Mouse (Mus musculus) heart, embryonic 14.5 days (tissue): Measurements from ENCODE around the gene Blmh. TPM values are rescaled to one million over a fixed set of nuclear protein-coding genes. Genes with fewer than 3 reads are reported as not detected.

Experiments
- ATAC-seq: fragments of 200-750 bp; cut with Nextera tagmentation; 2 replicates; pipeline ENCODE4 v1.8.0; 2017; ENCODE audit warnings: low read depth, moderate TSS enrichment; ENCODE audit not compliant: insufficient number of reproducible peaks, insufficient read depth, low FRiP score
- H3K27ac ChIP-seq, 2 experiments: fragments of 200-500 bp in 1 of 2; fragments of 300-500 bp in 1 of 2; sonication (generic) in 1 of 2; replicated peaks in 1 of 2; 2 replicates each; pipeline ENCODE4 v1.5.1; 2012 to 2014; ENCODE audit warnings: low read depth in 2 of 2, low read length in 2 of 2, control low read depth in 1 of 2, mild to moderate bottlenecking in 1 of 2, mixed read lengths in 1 of 2; ENCODE audit not compliant: control insufficient read depth in 1 of 2, insufficient read depth in 1 of 2
- H3K27me3 ChIP-seq: fragments of 300-500 bp; sonication (generic); 2 replicates; pipeline ENCODE4 v1.6.1; 2014; ENCODE audit warnings: mild to moderate bottlenecking, low read length, control low read depth; ENCODE audit not compliant: control insufficient read depth, insufficient read depth
- H3K36me3 ChIP-seq: fragments of 300-500 bp; sonication (generic); 2 replicates; pipeline ENCODE4 v1.6.1; 2014; ENCODE audit warnings: mild to moderate bottlenecking, control low read depth, low read length, mixed read lengths; ENCODE audit not compliant: control insufficient read depth, insufficient read depth
- H3K4me1 ChIP-seq, 2 experiments: fragments of 200-500 bp in 1 of 2; fragments of 300-500 bp in 1 of 2; sonication (generic) in 1 of 2; 2 replicates each; pipeline ENCODE4 v1.6.1; 2012 to 2014; ENCODE audit warnings: low read length in 2 of 2, control low read depth in 1 of 2, mixed read lengths in 1 of 2; ENCODE audit not compliant: control insufficient read depth in 2 of 2, insufficient read depth in 2 of 2
- H3K4me2 ChIP-seq: fragments of 300-500 bp; sonication (generic); 2 replicates; pipeline ENCODE4 v1.6.1; 2014; ENCODE audit warnings: mild to moderate bottlenecking, low read length
- H3K4me3 ChIP-seq, 2 experiments: fragments of 200-500 bp in 1 of 2; fragments of 300-500 bp in 1 of 2; sonication (generic) in 1 of 2; 2 replicates each; pipeline ENCODE4 v1.5.1; 2012 to 2014; ENCODE audit warnings: low read length in 2 of 2, mild to moderate bottlenecking in 2 of 2, control low read depth in 1 of 2, low read depth in 1 of 2, moderate library complexity in 1 of 2; ENCODE audit not compliant: control insufficient read depth in 1 of 2, insufficient read depth in 1 of 2
- H3K9ac ChIP-seq: fragments of 300-500 bp; sonication (generic); 2 replicates; pipeline ENCODE4 v1.6.1; 2014; ENCODE audit warnings: mild to moderate bottlenecking, low read length
- H3K9me3 ChIP-seq: fragments of 300-500 bp; sonication (generic); 2 replicates; pipeline ENCODE4 v1.6.1; 2016; ENCODE audit warnings: low read length, control low read depth; ENCODE audit not compliant: control insufficient read depth
- WGBS: fragments of 180-500 bp; shearing (Covaris S2); extraction: QIAGEN DNeasy Blood & Tissue Kit; methylation state at CpG from one replicate; pipeline ENCODE4 v1.1.7; 2014; 5-methylcytosine and 5-hydroxymethylcytosine counted together
- polyA plus RNA-seq: library from polyadenylated mRNA; unstranded; fragments of >200 nt; fragmentation: Nextera tagmentation; extraction: Ambion mirVana; gene quantifications from 2 replicates; pipeline ENCODE4 v1.2.1, GENCODE M21; 2014

Gene Blmh
- polyA plus RNA-seq, 1 experiment from 2014 or later = 89.7 TPM

DNA sequence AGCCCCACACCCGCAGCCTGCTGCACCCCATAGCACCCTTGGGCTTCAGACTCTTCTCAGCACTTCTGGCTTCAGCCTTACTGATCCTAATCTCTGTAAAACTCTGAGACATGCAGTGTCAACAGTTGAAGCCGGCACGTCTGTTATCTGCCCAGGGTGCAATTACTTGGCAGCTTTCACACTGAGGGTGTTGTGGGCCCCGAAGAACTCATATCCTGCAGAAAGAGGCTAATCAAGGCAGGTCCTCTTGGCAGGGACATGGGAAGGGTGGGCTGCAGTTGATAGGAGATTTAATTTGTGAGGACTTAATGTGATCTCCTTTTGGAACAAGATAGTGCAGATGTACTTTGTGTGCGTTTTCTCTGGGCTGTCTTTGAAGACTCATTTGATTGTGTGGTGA lies 59.0 kb downstream of the Blmh start:
- peaks cover 88% of the 10 kb centered on the region for H3K36me3 ChIP-seq
- no peak overlapping the region for H3K9ac ChIP-seq
- H3K27me3 ChIP-seq = no peaks in the 10 kb centered on the region
- no peak for ATAC-seq
- H3K4me2 ChIP-seq = no peak overlapping the region
- peaks cover 2 to 3% of the 10 kb centered on the region in 2 experiments; a peak in 1 of 4 replicates for H3K4me1 ChIP-seq
- no peak overlapping the region for H3K4me3 ChIP-seq
- 40% methylated on average over 5 of the region's 5 CpGs for WGBS
- H3K9me3 ChIP-seq = no peaks in the 10 kb centered on the region
- no peak overlapping the region for H3K27ac ChIP-seq

DNA sequence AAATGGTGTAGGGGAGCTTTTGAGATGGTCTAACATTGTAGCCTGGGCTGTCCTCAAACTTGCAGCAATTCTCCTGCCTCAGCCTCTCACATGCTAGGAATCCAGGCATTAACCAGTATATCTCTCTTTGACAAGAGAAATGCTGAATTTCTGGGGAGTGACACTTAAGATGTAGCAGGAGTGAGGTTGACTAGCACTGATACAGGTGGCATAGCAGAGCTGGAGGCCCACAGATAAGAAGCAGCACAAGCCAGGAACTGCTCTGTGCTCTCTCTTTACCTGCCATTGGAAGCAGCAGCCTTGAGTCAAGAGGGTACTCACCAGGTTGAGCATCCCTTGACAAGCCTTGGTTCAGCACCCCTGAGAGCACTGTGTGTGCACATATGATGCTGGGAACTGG lies 59.6 kb downstream of the Blmh start:
- no peak overlapping the region for H3K9ac ChIP-seq
- H3K4me2 ChIP-seq = no peak overlapping the region
- H3K36me3 ChIP-seq = peaks cover 84% of the 10 kb centered on the region

GRCm38 (mm10) chr11:76990839-76991238 lies 66.2 kb downstream of the Blmh start:
- ATAC-seq = no peak

More for the DNA sequence above, 59.6 kb downstream of the Blmh start:
- Histone ChIP-seq H3K4me1 (peaks cover 2 to 3% of the 10 kb centered on the region in 2 experiments; a peak in 1 of 4 replicates), H3K27me3 (no peaks in the 10 kb centered on the region), H3K27ac (no peak overlapping the region), H3K4me3 (no peak overlapping the region), H3K9me3 (no peaks in the 10 kb centered on the region)
- ATAC-seq = no peak

GRCm38 (mm10) chr11:76992886-76993285 lies 68.3 kb downstream of the Blmh start:
- Histone ChIP-seq H3K9ac (no peak overlapping the region), H3K4me1 (peaks cover 3% of the 10 kb centered on the region in 2 experiments; a peak in 1 of 4 replicates), H3K4me2 (no peak overlapping the region), H3K27me3 (peaks cover 23% of the 10 kb centered on the region), H3K9me3 (no peaks in the 10 kb centered on the region), H3K27ac (no peak overlapping the region), H3K36me3 (peaks cover 9% of the 10 kb centered on the region), H3K4me3 (no peak overlapping the region)
- no peak for ATAC-seq
- WGBS = 27% methylated on average over 4 of the region's 4 CpGs

More at GRCm38 (mm10) chr11:76990839-76991238, 66.2 kb downstream of the Blmh start:
- whole genome bisulfite sequencing = 53% methylated on average over 5 of the region's 5 CpGs
- Histone ChIP-seq H3K9ac (no peak overlapping the region), H3K4me2 (no peak overlapping the region), H3K36me3 (peaks cover 30% of the 10 kb centered on the region), H3K9me3 (no peaks in the 10 kb centered on the region), H3K4me3 (no peak overlapping the region), H3K27ac (no peak overlapping the region), H3K4me1 (no peaks in the 10 kb centered on the region), H3K27me3 (peaks cover 4% of the 10 kb centered on the region; the same call in 1 of the 2 replicates)

DNA sequence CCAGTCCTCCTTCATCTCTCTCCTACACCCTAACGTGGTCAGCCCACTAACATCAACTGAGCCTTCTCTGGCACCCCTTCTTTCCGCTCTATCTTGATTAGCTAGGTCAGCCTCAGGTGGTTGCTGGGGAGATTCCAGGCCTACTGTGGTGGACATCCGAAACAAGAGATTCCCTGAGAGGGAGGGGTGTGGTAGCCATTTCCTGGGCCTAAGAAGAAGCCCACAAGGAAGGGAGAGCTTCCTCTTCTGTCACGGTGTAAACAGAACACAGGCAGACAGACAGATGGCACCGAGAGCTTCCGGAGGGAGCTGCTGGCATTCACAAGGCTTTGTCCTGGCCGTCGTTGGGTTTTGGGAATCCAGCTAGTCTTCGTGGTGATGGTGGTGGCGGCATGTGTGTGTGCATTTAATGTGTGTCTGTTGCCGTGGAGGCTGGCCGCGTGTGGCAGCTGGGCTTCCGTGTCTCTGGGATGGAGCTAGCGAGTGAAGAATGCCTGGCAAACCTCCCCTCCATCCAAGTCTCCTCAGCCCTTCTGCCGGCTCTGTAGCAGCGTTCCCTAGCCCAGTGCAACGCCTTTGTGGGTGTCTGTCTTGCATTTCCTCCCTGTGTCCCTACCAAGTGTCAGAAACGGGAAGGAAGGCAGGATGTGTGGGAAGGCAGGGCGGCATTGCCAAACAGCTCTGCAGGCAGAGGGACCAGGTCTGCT lies 71.5 kb downstream of the Blmh start:
- H3K27me3 ChIP-seq = peaks cover 51% of the 10 kb centered on the region
- WGBS = 43% methylated on average over 20 of the region's 20 CpGs
- peaks cover 8 to 12% of the 10 kb centered on the region in 2 experiments; a peak in 2 of 4 replicates for H3K4me1 ChIP-seq

GRCm38 (mm10) chr11:76997305-76997704 lies 72.7 kb downstream of the Blmh start:
- Histone ChIP-seq H3K9me3 (no peaks in the 10 kb centered on the region), H3K27me3 (peaks cover 51% of the 10 kb centered on the region), H3K4me2 (peak overlapping the region; percentile 80), H3K36me3 (no peaks in the 10 kb centered on the region), H3K4me1 (peaks cover 8 to 12% of the 10 kb centered on the region in 2 experiments; a peak in 2 of 4 replicates), H3K27ac (no peak overlapping the region), H3K9ac (no peak overlapping the region), H3K4me3 (peak overlapping the region; percentile 43 to 63)
- WGBS = under 1% methylated on average over 21 of the region's 21 CpGs
- peak; percentile 36; the same call in 1 of the 2 replicates for ATAC-seq

More for the DNA sequence above, 71.5 kb downstream of the Blmh start:
- Histone ChIP-seq H3K27ac (no peak overlapping the region), H3K4me2 (no peak overlapping the region), H3K4me3 (no peak overlapping the region), H3K9ac (no peak overlapping the region), H3K9me3 (no peaks in the 10 kb centered on the region), H3K36me3 (no peaks in the 10 kb centered on the region)
- no peak for ATAC-seq

- H3K9ac ChIP-seq = peak within 1 kb of the TSS; percentile 52
- WGBS = under 1% methylated on average over 49 of the region's 52 CpGs
- peaks cover 51% of the 10 kb centered on the region for H3K27me3 ChIP-seq
- peaks cover 8 to 12% of the 10 kb centered on the region in 2 experiments; a peak in 2 of 4 replicates for H3K4me1 ChIP-seq
- no peaks in the 10 kb centered on the region for H3K9me3 ChIP-seq
- peak within 1 kb of the TSS; percentile 43 to 63 for H3K4me3 ChIP-seq
- ATAC-seq = 0 out of 2 replicates have a peak, but pooled peaks have one; percentile 13
- H3K27ac ChIP-seq = no peak within 1 kb of the TSS
- H3K36me3 ChIP-seq = no peaks in the 10 kb centered on the region
- peak within 1 kb of the TSS; percentile 80 for H3K4me2 ChIP-seq
These were observed 73.5 kb downstream of the Blmh start, which contains the start of gene Slc6a4 for GRCm38 (mm10) chr11:76997916-76998704. TSS of gene Slc6a4 (plus strand) at chr11:76998603.
